Mouse (Mus musculus) heart, embryonic 14.5 days (tissue): ENCODE measurements around the gene Dmrt3. TPM values are rescaled to one million over a fixed set of nuclear protein-coding genes. Genes with fewer than 3 reads are reported as not detected.

ENCODE experiments used
- ATAC-seq: fragments of 200-750 bp; cut with Nextera tagmentation; 2 replicates; pipeline ENCODE4 v1.8.0; 2017; ENCODE audit warnings: low read depth, moderate TSS enrichment; ENCODE audit not compliant: insufficient number of reproducible peaks, insufficient read depth, low FRiP score
- H3K27ac ChIP-seq, 2 experiments: fragments of 200-500 bp in 1 of 2; fragments of 300-500 bp in 1 of 2; sonication (generic) in 1 of 2; replicated peaks in 1 of 2; 2 replicates each; pipeline ENCODE4 v1.5.1; 2012 to 2014; ENCODE audit warnings: low read depth in 2 of 2, low read length in 2 of 2, control low read depth in 1 of 2, mild to moderate bottlenecking in 1 of 2, mixed read lengths in 1 of 2; ENCODE audit not compliant: control insufficient read depth in 1 of 2, insufficient read depth in 1 of 2
- H3K27me3 ChIP-seq: fragments of 300-500 bp; sonication (generic); 2 replicates; pipeline ENCODE4 v1.6.1; 2014; ENCODE audit warnings: mild to moderate bottlenecking, low read length, control low read depth; ENCODE audit not compliant: control insufficient read depth, insufficient read depth
- H3K36me3 ChIP-seq: fragments of 300-500 bp; sonication (generic); 2 replicates; pipeline ENCODE4 v1.6.1; 2014; ENCODE audit warnings: mild to moderate bottlenecking, control low read depth, low read length, mixed read lengths; ENCODE audit not compliant: control insufficient read depth, insufficient read depth
- H3K4me1 ChIP-seq, 2 experiments: fragments of 200-500 bp in 1 of 2; fragments of 300-500 bp in 1 of 2; sonication (generic) in 1 of 2; 2 replicates each; pipeline ENCODE4 v1.6.1; 2012 to 2014; ENCODE audit warnings: low read length in 2 of 2, control low read depth in 1 of 2, mixed read lengths in 1 of 2; ENCODE audit not compliant: control insufficient read depth in 2 of 2, insufficient read depth in 2 of 2
- H3K4me2 ChIP-seq: fragments of 300-500 bp; sonication (generic); 2 replicates; pipeline ENCODE4 v1.6.1; 2014; ENCODE audit warnings: mild to moderate bottlenecking, low read length
- H3K4me3 ChIP-seq, 2 experiments: fragments of 200-500 bp in 1 of 2; fragments of 300-500 bp in 1 of 2; sonication (generic) in 1 of 2; 2 replicates each; pipeline ENCODE4 v1.5.1; 2012 to 2014; ENCODE audit warnings: low read length in 2 of 2, mild to moderate bottlenecking in 2 of 2, control low read depth in 1 of 2, low read depth in 1 of 2, moderate library complexity in 1 of 2; ENCODE audit not compliant: control insufficient read depth in 1 of 2, insufficient read depth in 1 of 2
- H3K9ac ChIP-seq: fragments of 300-500 bp; sonication (generic); 2 replicates; pipeline ENCODE4 v1.6.1; 2014; ENCODE audit warnings: mild to moderate bottlenecking, low read length
- H3K9me3 ChIP-seq: fragments of 300-500 bp; sonication (generic); 2 replicates; pipeline ENCODE4 v1.6.1; 2016; ENCODE audit warnings: low read length, control low read depth; ENCODE audit not compliant: control insufficient read depth
- WGBS: fragments of 180-500 bp; shearing (Covaris S2); extraction: QIAGEN DNeasy Blood & Tissue Kit; methylation state at CpG from one replicate; pipeline ENCODE4 v1.1.7; 2014; 5-methylcytosine and 5-hydroxymethylcytosine counted together
- polyA plus RNA-seq: library from polyadenylated mRNA; unstranded; fragments of >200 nt; fragmentation: Nextera tagmentation; extraction: Ambion mirVana; gene quantifications from 2 replicates; pipeline ENCODE4 v1.2.1, GENCODE M21; 2014

The Dmrt3 gene
- polyA plus RNA-seq, 1 experiment from 2014 or later: 0.11 TPM

GRCm38 (mm10) chr19:25652560-25652959 lies 42.5 kb downstream of the Dmrt3 start:
- Histone ChIP-seq H3K4me3 (no peak overlapping the region), H3K36me3 (no peaks in the 10 kb centered on the region), H3K4me2 (no peak overlapping the region), H3K27ac (no peak overlapping the region), H3K9me3 (no peaks in the 10 kb centered on the region), H3K27me3 (no peaks in the 10 kb centered on the region), H3K9ac (no peak overlapping the region), H3K4me1 (no peaks in the 10 kb centered on the region)
- no peak for ATAC-seq
- WGBS: 70% methylated on average over 5 of the region's 5 CpGs

- Histone ChIP-seq H3K9ac (no peak overlapping the region), H3K4me2 (no peak overlapping the region), H3K36me3 (no peaks in the 10 kb centered on the region), H3K27me3 (no peaks in the 10 kb centered on the region), H3K4me3 (no peak overlapping the region), H3K27ac (no peak overlapping the region), H3K4me1 (no peaks in the 10 kb centered on the region), H3K9me3 (no peaks in the 10 kb centered on the region)
- ATAC-seq: no peak
- 64% methylated on average over 12 of the region's 12 CpGs for WGBS
These were observed 44.1 kb downstream of the Dmrt3 start for GRCm38 (mm10) chr19:25654034-25654749.

- Histone ChIP-seq H3K27me3 (peaks cover 75% of the 10 kb centered on the region), H3K9ac (no peak overlapping the region), H3K9me3 (no peaks in the 10 kb centered on the region), H3K4me2 (peak overlapping the region; percentile 41), H3K36me3 (no peaks in the 10 kb centered on the region), H3K4me3 (peak overlapping the region; percentile 8 to 14; a peak in 2 of 4 replicates), H3K27ac (no peak overlapping the region), H3K4me1 (peaks cover 0 to 3% of the 10 kb centered on the region in 2 experiments; a peak in 2 of 4 replicates)
- ATAC-seq: no peak
- 5% methylated on average over 31 of the region's 31 CpGs for WGBS
These were observed 55.6 kb downstream of the Dmrt3 start for GRCm38 (mm10) chr19:25665486-25666339.

- 12% methylated on average over 4 of the region's 4 CpGs for WGBS
- no peak overlapping the region for H3K9ac ChIP-seq
- no peak overlapping the region for H3K4me3 ChIP-seq
- no peaks in the 10 kb centered on the region for H3K9me3 ChIP-seq
- H3K27me3 ChIP-seq: peaks cover 96% of the 10 kb centered on the region
- H3K27ac ChIP-seq: no peak overlapping the region
- H3K4me1 ChIP-seq: peaks cover 0 to 3% of the 10 kb centered on the region in 2 experiments; a peak in 2 of 4 replicates
- ATAC-seq: no peak
- no peak overlapping the region for H3K4me2 ChIP-seq
- H3K36me3 ChIP-seq: no peaks in the 10 kb centered on the region
These were observed 57.7 kb downstream of the Dmrt3 start for GRCm38 (mm10) chr19:25667836-25668235.

GRCm38 (mm10) chr19:25669593-25670248 lies 59.6 kb downstream of the Dmrt3 start:
- Histone ChIP-seq H3K27me3 (peaks cover 100% of the 10 kb centered on the region), H3K9me3 (no peaks in the 10 kb centered on the region), H3K9ac (no peak overlapping the region), H3K4me1 (peaks cover 0 to 3% of the 10 kb centered on the region in 2 experiments; a peak in 2 of 4 replicates), H3K4me3 (no peak overlapping the region), H3K27ac (no peak overlapping the region), H3K4me2 (no peak overlapping the region), H3K36me3 (no peaks in the 10 kb centered on the region)
- ATAC-seq: no peak
- WGBS: 1% methylated on average over 3 of the region's 3 CpGs

- peaks cover 100% of the 10 kb centered on the region for H3K27me3 ChIP-seq
- no peaks in the 10 kb centered on the region for H3K9me3 ChIP-seq
- H3K27ac ChIP-seq: no peak overlapping the region
- no peaks in the 10 kb centered on the region for H3K36me3 ChIP-seq
- H3K4me1 ChIP-seq: peaks cover 0 to 3% of the 10 kb centered on the region in 2 experiments; a peak in 2 of 4 replicates
- 2% methylated on average over 17 of the region's 17 CpGs for WGBS
- H3K4me3 ChIP-seq: no peak overlapping the region
- ATAC-seq: no peak
- H3K9ac ChIP-seq: no peak overlapping the region
- no peak overlapping the region for H3K4me2 ChIP-seq
These were observed 60.6 kb downstream of the Dmrt3 start for GRCm38 (mm10) chr19:25670571-25671285.

- H3K9ac ChIP-seq: no peak overlapping the region
- no peak overlapping the region for H3K27ac ChIP-seq
- H3K4me2 ChIP-seq: peak overlapping the region; percentile 81
- H3K27me3 ChIP-seq: peaks cover 100% of the 10 kb centered on the region
- peak overlapping the region; percentile 52 to 53 for H3K4me3 ChIP-seq
- ATAC-seq: no peak
- no peaks in the 10 kb centered on the region for H3K36me3 ChIP-seq
- H3K4me1 ChIP-seq: no peaks in the 10 kb centered on the region; a peak in 1 of 4 replicates
- H3K9me3 ChIP-seq: no peaks in the 10 kb centered on the region
- under 1% methylated on average over 14 of the region's 14 CpGs for WGBS
These were observed 61.6 kb downstream of the Dmrt3 start for GRCm38 (mm10) chr19:25671681-25672080.
